In genomic region chr3:115713417-115714048, GRCm38 (mm10) we compare ENCODE assay signal across 8 mouse cellular contexts. TPM values are rescaled to one million over a fixed set of nuclear protein-coding genes. Genes with fewer than 3 reads are reported as not detected.
DNase-seq lines count a peak whose midpoint lies in the region; ATAC-seq and TF ChIP-seq lines count a peak whose summit lies in the region.

No protein-coding gene starts in this region.

- no peaks in the 10 kb centered on the region for H3K9me3 ChIP-seq in forebrain, embryonic 15.5 days
- no peaks in the 10 kb centered on the region for H3K9me3 ChIP-seq in kidney, postnatal 0 days (replicated peaks; ENCODE audit: low read length)
- no peaks in the 10 kb centered on the region for H3K9me3 ChIP-seq in midbrain, embryonic 15.5 days

- peaks cover 28% of the 10 kb centered on the region for H3K4me1 ChIP-seq in forebrain, embryonic 15.5 days
- H3K4me1 ChIP-seq in kidney, postnatal 0 days (replicated peaks; ENCODE audit: insufficient read depth, low read length): no peaks in the 10 kb centered on the region
- H3K4me1 ChIP-seq in midbrain, embryonic 15.5 days: peaks cover 22% of the 10 kb centered on the region

- no peak for DNase-seq in layer of hippocampus, adult 2 months (ENCODE audit: low spot score in 2 of 2)
- no peak for DNase-seq in layer of hippocampus, adult 9-11 months
- DNase-seq in kidney, postnatal 0 days (ENCODE audit: low spot score): no peak
- DNase-seq in adrenal gland, adult 8-10 months: no peak

- no peaks in the 10 kb centered on the region for H3K27me3 ChIP-seq in forebrain, embryonic 15.5 days
- H3K27me3 ChIP-seq in kidney, postnatal 0 days (ENCODE audit: insufficient read depth, low read length): no peaks in the 10 kb centered on the region
- H3K27me3 ChIP-seq in midbrain, embryonic 15.5 days (replicated peaks): 0 out of 2 replicates have a peak, but pooled peaks cover 7% of the 10 kb centered on the region

- H3K27ac ChIP-seq in layer of hippocampus, adult 2 months: peak overlapping the region; percentile 94
- peak overlapping the region; percentile 73 for H3K27ac ChIP-seq in forebrain, embryonic 15.5 days (replicated peaks)
- H3K27ac ChIP-seq in kidney, postnatal 0 days: peak overlapping the region; percentile 72
- H3K27ac ChIP-seq in midbrain, embryonic 15.5 days: peak overlapping the region; percentile 43

- peak overlapping the region; percentile 54 for H3K4me3 ChIP-seq in layer of hippocampus, adult 2 months
- peak overlapping the region; percentile 51 for H3K4me3 ChIP-seq in forebrain, embryonic 15.5 days
- H3K4me3 ChIP-seq in kidney, postnatal 0 days (replicated peaks; ENCODE audit: low read depth, low read length): peak overlapping the region; percentile 63
- H3K4me3 ChIP-seq in midbrain, embryonic 15.5 days: peak overlapping the region; percentile 44

- WGBS in forebrain, embryonic 15.5 days: 2% methylated on average over 22 of the region's 22 CpGs
- WGBS in kidney, postnatal 0 days: 18% methylated on average over 22 of the region's 22 CpGs
- 14% methylated on average over 22 of the region's 22 CpGs for WGBS in midbrain, embryonic 15.5 days

- peak overlapping the region; percentile 84 for H3K4me2 ChIP-seq in forebrain, embryonic 15.5 days (replicated peaks)
- peak overlapping the region; percentile 93 for H3K4me2 ChIP-seq in kidney, postnatal 0 days (ENCODE audit: low read length)
- peak overlapping the region; percentile 92 for H3K4me2 ChIP-seq in midbrain, embryonic 15.5 days

- no peaks in the 10 kb centered on the region for H3K36me3 ChIP-seq in forebrain, embryonic 15.5 days
- no peaks in the 10 kb centered on the region for H3K36me3 ChIP-seq in kidney, postnatal 0 days (ENCODE audit: insufficient read depth, low read length)
- no peaks in the 10 kb centered on the region for H3K36me3 ChIP-seq in midbrain, embryonic 15.5 days (replicated peaks)

- TF ChIP-seq CTCF in layer of hippocampus, adult 2 months (conservative IDR thresholded peaks at IDR 0.05): no peak
- no peak for TF ChIP-seq CTCF in kidney, postnatal 0 days (IDR thresholded peaks at IDR 0.05; ENCODE audit: low read depth)

- no peak for ATAC-seq in forebrain, embryonic 15.5 days (replicated peaks)
- no peak for ATAC-seq in kidney, postnatal 0 days (replicated peaks; ENCODE audit: low FRiP score, low read depth)
- ATAC-seq in midbrain, embryonic 15.5 days (replicated peaks): no peak
- ATAC-seq in activated CD4-positive, CD25-positive, alpha-beta regulatory T cell, adult 4 months: no peak
- no peak for ATAC-seq in erythroid progenitor cell, adult 5-6 weeks (replicated peaks; ENCODE audit: low FRiP score, poor library complexity, severe bottlenecking)

- peak overlapping the region; percentile 49 for H3K9ac ChIP-seq in forebrain, embryonic 15.5 days (replicated peaks)
- H3K9ac ChIP-seq in kidney, postnatal 0 days (ENCODE audit: low read depth, low read length): peak overlapping the region; percentile 62; the same call in 1 of the 2 replicates
- peak overlapping the region; percentile 6; the same call in 1 of the 2 replicates for H3K9ac ChIP-seq in midbrain, embryonic 15.5 days

RNA-seq across cellular contexts. Expression of gene S1pr1, which starts 1.3 kb away (rescaled TPM):
- total RNA-seq in layer of hippocampus, adult 2 months (2021): 100 to 1,000 TPM in 1 of 2 experiments, 10 to 100 TPM in 1; 92.8 to 108 TPM
- polyA plus RNA-seq in forebrain, embryonic 15.5 days (2015; fragmentation: Nextera tagmentation; extraction: Ambion mirVana): 29.3 TPM in 2 replicates
- polyA plus RNA-seq in kidney, postnatal 0 days (2015; fragmentation: Nextera tagmentation; extraction: Ambion mirVana): 17.8 and 20.1 TPM in 2 replicates
- 27.7 TPM in 2 replicates for polyA plus RNA-seq in midbrain, embryonic 15.5 days (2015; fragmentation: Nextera tagmentation; extraction: Ambion mirVana)
- 100 to 1,000 TPM; 192 to 215 TPM for polyA plus RNA-seq in activated CD4-positive, CD25-positive, alpha-beta regulatory T cell, adult 4 months (2017; shearing (Covaris generic))
- 15.5 and 19.7 TPM in 2 replicates for total RNA-seq in erythroid progenitor cell, adult 5-6 weeks (2015; ENCODE audit: low replicate concordance)
- 2.2 and 5.4 TPM in 2 replicates for total RNA-seq in erythroid progenitor cell, adult 5-6 weeks (2017; ENCODE audit: low replicate concordance)
- 10 to 100 TPM; 14.7 to 17.5 (median 15.3) TPM for total RNA-seq in adrenal gland, adult 8-10 months (2022)

Comparison
In these comparisons a context has a peak if more than half of its experiments do, and no peak if none do; other contexts are left out.
1. H3K27ac ChIP-seq: peak in every context shown above with its lines; median percentile 94 in layer of hippocampus, adult 2 months; 73 in forebrain, embryonic 15.5 days; 72 in kidney, postnatal 0 days; 43 in midbrain, embryonic 15.5 days.
2. H3K9ac ChIP-seq: peak in every context shown above with its lines; median percentile 62 in kidney, postnatal 0 days; 49 in forebrain, embryonic 15.5 days; 6 in midbrain, embryonic 15.5 days.